Mouse (Mus musculus) cerebellum, adult 2 months (tissue): ENCODE data around the gene Acer3. TPM values are rescaled to one million over a fixed set of nuclear protein-coding genes. Genes with fewer than 3 reads are reported as not detected.

ENCODE experiments used
- DNase-seq, 2 experiments: peaks; one replicate each; pipeline ENCODE4 v3.0.0; 2021
- H3K27ac ChIP-seq: fragments of 200-500 bp; 2 replicates; pipeline ENCODE4 v1.5.1; 2012; ENCODE audit warnings: low read length, control low read depth, inconsistent platforms; ENCODE audit not compliant: insufficient read depth
- H3K27me3 ChIP-seq: fragments of 200-500 bp; 2 replicates; pipeline ENCODE4 v1.6.1; 2012; ENCODE audit warnings: inconsistent platforms, mild to moderate bottlenecking, low read length, moderate library complexity; ENCODE audit not compliant: control insufficient read depth, insufficient read depth
- H3K4me1 ChIP-seq: fragments of 200-500 bp; 2 replicates; pipeline ENCODE4 v1.6.1; 2011; ENCODE audit warnings: low read length; ENCODE audit not compliant: control insufficient read depth, insufficient read depth
- H3K4me3 ChIP-seq: fragments of 200-500 bp; replicated peaks from 2 replicates; pipeline ENCODE3; 2011; ENCODE audit warnings: mild to moderate bottlenecking, low read depth, low read length, control low read depth; ENCODE audit not compliant: insufficient read depth
- CTCF ChIP-seq: fragments of 200-500 bp; IDR thresholded peaks from 2 replicates; pipeline ENCODE4 v1.5.1; 2011; ENCODE audit warnings: low read depth, mild to moderate bottlenecking, control low read depth, low read length, moderate library complexity, borderline replicate concordance; ENCODE audit not compliant: insufficient read depth
- POLR2A ChIP-seq: fragments of 200-500 bp; IDR thresholded peaks from 2 replicates; pipeline ENCODE4 v1.6.1; 2011; ENCODE audit warnings: low read length, control low read depth, borderline replicate concordance; ENCODE audit not compliant: insufficient read depth
- WGBS: fragments of 180-500 bp; shearing (Covaris S2); methylation state at CpG from one replicate; pipeline ENCODE4 v1.1.7; 2018; 5-methylcytosine and 5-hydroxymethylcytosine counted together
- polyA plus RNA-seq: library from polyadenylated mRNA; depleted of rRNA; stranded (reverse); fragments of >200 nt; gene quantifications from 2 replicates; pipeline ENCODE4 v1.2.3, GENCODE M21; 2012

Acer3 gene
- polyA plus RNA-seq, 1 experiment, result 11.8 TPM

DNA sequence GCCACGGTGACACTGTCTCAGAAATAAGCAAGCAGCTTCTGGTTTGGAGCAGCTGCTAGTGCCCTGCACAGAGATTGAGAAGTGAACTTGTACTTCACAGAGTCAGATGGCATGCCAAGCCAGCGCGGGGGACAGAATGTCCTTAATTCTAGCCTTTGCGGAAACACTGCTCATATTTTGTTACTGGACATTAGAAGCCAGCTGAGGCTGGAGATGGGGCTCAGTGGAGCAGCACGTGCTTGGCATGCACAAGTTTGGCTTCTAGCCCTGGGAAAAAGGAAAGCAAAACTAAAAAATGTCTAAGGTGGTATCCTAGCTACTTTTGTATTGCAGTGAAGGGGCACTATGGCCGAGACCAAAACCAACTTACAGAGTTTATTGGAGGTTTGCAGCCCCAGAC lies 135.7 kb downstream of the Acer3 start:
- H3K4me3 ChIP-seq, result no peak overlapping the region
- no peak overlapping the region; the same call in 1 of the 2 replicates for H3K27ac ChIP-seq
- H3K4me1 ChIP-seq, result no peaks in the 10 kb centered on the region
- DNase-seq, result no peak
- H3K27me3 ChIP-seq, result no peaks in the 10 kb centered on the region
- no peak for TF ChIP-seq POLR2A
- TF ChIP-seq CTCF, result no peak
- 27% methylated on average over 6 of the region's 6 CpGs for WGBS

DNA sequence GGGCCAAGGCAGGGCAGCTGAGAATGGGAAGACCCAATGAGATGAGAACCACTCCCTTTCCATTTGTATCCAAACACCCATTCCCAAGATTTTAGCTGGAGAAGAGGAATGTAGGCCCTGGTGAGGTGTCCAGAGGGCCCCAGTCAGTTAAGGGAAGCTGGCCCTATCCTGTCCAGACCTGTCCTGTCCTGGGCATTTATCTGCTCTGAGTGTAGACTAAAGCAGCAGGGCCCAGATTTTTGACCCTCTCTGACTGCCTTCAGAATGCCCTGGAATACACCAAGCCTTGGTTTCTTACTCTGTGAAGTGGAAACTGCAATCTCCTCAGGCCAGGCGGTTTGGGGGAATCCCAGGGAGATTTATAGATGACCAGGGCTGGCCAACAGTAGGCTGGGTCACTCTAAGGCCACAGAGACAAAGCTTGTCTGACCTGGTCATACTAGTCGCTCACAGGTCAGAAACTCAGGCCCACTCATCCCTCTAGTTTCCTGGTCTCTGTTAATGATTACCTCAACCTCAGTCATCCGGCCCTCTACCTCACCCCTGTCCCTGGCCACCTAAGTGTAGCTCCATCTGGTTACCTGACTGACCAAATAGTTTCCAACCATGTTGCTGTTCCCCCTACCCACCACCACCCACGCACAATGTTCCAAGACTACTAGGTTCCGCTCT lies 142.3 kb downstream of the Acer3 start:
- 84% methylated on average over 5 of the region's 5 CpGs for WGBS
- H3K27ac ChIP-seq, result peak overlapping the region; percentile 11; the same call in 1 of the 2 replicates
- no peak for DNase-seq

DNA sequence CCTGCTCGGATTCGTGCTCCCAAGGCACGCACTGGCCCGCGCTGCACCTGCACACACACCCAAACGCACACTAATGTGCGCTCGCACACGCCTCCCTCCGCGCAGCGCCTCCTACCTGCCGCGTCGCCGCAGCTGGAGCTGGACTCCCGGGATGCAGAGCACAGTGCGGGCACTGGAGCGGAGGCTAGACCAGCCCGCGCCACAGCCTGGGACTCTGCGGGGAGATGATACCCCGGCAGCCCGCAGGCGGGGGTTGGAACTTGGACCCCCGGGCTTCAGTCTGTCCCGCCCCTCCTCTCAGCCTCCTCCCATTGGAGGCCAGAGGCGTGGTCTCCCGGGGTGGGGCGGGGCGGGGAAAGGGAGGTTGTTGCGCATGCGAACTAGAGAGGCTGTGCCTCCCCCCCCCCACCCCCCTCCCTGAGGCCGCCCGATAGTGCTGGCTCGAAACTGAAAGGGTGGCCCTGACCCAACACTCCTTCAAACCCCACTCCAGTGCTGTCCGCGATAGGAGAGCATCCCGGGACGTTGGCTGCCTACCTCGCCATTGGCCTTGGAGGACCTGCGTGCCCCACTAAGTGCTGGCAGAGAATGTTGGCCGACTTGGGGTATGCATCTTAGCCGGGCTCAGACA lies 143.0 kb downstream of the Acer3 start, which contains the start of gene Capn5:
Capn5 (minus strand) TSS at position 346 of the 631 bp plus-strand sequence.
- DNase-seq, result peak; percentile 71 to 73
- no peaks in the 10 kb centered on the region for H3K27me3 ChIP-seq
- TF ChIP-seq CTCF (peak; percentile 43; the same call in 1 of the 2 replicates), POLR2A (peak; percentile 55)
- WGBS, result under 1% methylated on average over 42 of the region's 44 CpGs
- peak within 1 kb of the TSS; percentile 11; the same call in 1 of the 2 replicates for H3K27ac ChIP-seq
- peak within 1 kb of the TSS; percentile 80 for H3K4me3 ChIP-seq
- H3K4me1 ChIP-seq, result peaks cover 6% of the 10 kb centered on the region; the same call in 1 of the 2 replicates

More for the DNA sequence above, 142.3 kb downstream of the Acer3 start:
- H3K27me3 ChIP-seq, result no peaks in the 10 kb centered on the region
- H3K4me3 ChIP-seq, result peak overlapping the region; percentile 80
- TF ChIP-seq POLR2A (no peak), CTCF (no peak)
- H3K4me1 ChIP-seq, result peaks cover 4% of the 10 kb centered on the region; the same call in 1 of the 2 replicates

DNA sequence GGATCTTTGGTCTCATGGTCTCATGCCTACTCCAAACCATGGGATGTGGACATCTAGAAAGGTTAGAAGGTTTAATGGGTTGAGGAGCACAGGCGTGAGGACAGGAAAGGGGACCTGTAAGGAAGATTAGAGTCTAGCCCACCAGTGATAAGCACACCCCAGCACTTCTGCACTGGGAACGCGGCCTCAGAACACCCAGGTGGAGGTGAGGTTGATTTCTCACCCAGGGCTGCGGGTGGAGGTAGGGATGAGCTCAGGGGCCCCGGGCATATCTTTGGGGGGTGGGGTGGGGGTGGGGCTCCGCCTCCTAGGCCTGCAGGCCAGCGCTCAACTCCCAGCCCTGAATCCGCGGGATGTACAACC lies 143.5 kb downstream of the Acer3 start:
- Histone ChIP-seq H3K27me3 (no peaks in the 10 kb centered on the region), H3K4me1 (peaks cover 9% of the 10 kb centered on the region; the same call in 1 of the 2 replicates), H3K27ac (no peak overlapping the region), H3K4me3 (peak overlapping the region; percentile 80)
- no peak for DNase-seq
- 5% methylated on average over 9 of the region's 9 CpGs for WGBS
- TF ChIP-seq POLR2A (no peak), CTCF (no peak)

DNA sequence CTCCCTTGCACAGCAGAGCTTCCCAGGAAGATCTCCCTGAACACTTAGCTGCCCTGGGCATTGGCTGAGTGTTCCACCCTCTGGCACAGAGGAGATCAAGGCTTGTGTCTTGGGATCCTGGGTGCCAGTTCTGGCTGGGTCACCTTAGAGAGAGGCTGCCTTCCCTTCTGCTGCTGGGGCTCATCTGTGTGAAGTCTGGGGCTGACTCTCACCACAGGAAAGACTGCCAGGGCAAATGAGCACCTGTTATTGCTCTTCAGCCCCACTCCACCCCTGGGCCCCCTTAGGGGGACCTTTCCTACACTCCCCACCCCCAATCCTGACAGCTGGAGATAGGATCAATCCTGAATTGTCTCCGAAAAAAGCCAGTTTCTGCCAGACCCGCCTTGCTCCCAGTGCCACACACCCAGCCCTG lies 143.9 kb downstream of the Acer3 start:
- TF ChIP-seq POLR2A (no peak), CTCF (no peak)
- peaks cover 9% of the 10 kb centered on the region; the same call in 1 of the 2 replicates for H3K4me1 ChIP-seq
- no peak overlapping the region for H3K27ac ChIP-seq
- H3K4me3 ChIP-seq, result no peak overlapping the region
- no peaks in the 10 kb centered on the region for H3K27me3 ChIP-seq
- DNase-seq, result peak in 1 of 2 experiments; percentile 18
- WGBS, result 52% methylated on average over 2 of the region's 2 CpGs

DNA sequence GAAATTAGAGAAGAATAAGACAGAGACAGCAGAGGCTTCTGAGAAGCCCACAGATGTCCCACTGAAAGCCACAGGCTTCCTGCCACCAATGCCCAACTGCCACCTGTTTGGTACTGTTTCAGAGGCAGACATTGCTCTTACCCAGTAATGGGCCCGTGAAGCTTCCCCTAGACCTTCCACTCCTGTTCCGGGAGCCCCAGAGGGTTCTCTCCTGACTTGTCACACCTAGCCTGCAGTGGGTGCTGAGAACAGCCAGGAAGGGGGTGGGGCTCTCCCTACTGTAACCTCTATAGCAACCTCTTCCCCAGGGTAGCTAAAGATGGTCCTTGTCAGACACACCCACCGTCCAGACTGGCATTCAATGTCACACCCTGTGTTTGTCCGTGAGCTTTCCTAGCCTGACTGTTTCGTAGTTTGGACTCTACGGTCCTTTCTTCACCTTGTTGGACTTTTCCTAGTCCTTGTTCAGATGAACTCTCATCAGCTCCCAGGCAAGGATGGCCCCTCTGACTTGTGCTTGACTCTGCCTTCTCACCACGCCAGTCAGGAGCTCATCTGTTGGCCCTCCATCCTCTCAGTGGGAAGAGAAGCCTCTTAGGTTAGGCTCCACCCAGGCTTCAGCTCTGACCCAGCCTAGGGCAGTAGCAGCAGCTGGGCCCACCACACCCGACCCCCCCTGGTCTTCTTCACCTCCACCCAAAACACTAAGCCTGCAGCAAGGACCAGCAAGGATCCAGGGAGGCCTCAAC lies 144.5 kb downstream of the Acer3 start:
- peak in 1 of 2 experiments; percentile 37 for DNase-seq
- Histone ChIP-seq H3K4me3 (no peak overlapping the region), H3K27ac (no peak overlapping the region), H3K27me3 (no peaks in the 10 kb centered on the region), H3K4me1 (peaks cover 14% of the 10 kb centered on the region)
- 76% methylated on average over 8 of the region's 8 CpGs for WGBS
- TF ChIP-seq POLR2A, result no peak
- TF ChIP-seq CTCF, result no peak

DNA sequence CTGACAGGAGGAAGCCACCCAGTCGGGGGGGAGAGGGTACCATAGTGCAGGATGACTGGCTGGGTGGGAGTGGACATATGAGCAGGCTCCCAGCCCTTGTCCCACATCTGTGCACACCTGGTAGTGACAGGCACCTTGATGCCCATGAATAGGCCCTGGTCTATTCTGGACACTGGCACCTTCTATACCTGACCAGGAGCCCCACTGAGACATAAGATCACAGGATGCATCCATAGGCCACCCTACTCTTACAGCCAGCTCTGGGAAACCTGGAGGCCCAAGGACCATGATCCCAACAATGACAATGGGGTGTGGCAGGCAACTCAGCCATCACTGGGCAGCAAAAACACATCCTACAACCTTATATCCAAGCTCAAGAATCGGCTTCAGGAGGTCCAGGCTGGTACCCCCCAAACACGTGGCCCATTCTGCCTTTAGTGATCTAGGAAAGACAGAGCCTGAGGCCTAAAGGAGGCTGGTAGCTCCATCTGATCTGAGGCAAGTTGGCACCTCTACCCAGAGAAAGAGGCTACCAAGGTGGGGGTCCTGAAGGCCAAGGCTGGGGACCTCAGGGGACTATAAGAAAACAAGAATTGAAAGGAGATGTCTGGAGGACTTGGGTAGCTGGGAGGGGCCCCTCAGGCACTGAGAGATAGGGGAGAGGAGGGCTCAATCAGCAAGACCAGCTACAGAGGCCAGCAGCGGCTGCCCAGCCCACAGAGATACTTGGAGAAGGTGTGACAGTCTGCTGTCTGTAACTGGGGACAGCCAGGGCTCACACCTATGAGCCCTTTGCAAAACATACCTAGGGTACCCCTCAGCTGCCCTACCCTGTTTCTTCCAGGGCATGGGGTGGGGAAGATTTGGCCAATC lies 145.9 kb downstream of the Acer3 start:
- Histone ChIP-seq H3K27ac (no peak overlapping the region), H3K4me3 (no peak overlapping the region), H3K27me3 (no peaks in the 10 kb centered on the region), H3K4me1 (peaks cover 22% of the 10 kb centered on the region)
- WGBS, result 91% methylated on average over 4 of the region's 4 CpGs
- no peak for DNase-seq
- TF ChIP-seq CTCF (no peak), POLR2A (no peak)
